ENCODE assay signal across 12 mouse cellular contexts in the genomic region with DNA sequence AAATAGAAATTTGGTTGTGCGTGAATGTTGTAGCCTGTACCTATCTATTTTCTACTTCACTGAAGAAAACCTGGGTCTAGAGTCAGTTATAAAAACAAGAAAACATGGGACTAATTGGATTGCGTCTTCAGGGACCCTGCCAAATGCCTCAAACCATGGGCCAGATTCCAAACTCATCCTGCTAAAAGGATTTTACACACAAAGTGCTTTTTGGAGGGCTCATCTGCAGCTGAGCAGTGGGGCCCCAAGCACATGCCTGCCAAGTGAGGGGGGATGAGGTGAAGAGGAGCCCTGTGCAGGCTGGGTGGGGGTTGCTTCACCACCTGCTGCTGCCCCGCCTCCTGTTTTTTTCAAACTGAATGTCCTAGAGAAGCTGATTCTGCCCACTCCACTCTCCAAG.
DNase-seq lines count a peak whose midpoint lies in the region; ATAC-seq and TF ChIP-seq lines count a peak whose summit lies in the region.
"Had no signal": no experiment of that assay in that cellular context is flagged by ENCODE, and none has a peak within 500 bp of the region (broad histone marks: within the 10 kb centered on the region; RNA-seq: fewer than 3 reads in every experiment).

No protein-coding gene starts in this region.

- peak; percentile 75; the same call in 1 of the 2 replicates for ATAC-seq in forebrain, embryonic 13.5 days
- no peak for ATAC-seq in lung, embryonic 14.5 days (ENCODE audit: insufficient read depth)
- ATAC-seq in hindbrain, postnatal 0 days, result 0 out of 2 replicates have a peak, but pooled peaks have one; percentile 39

- peak overlapping the region; percentile 57 for H3K27ac ChIP-seq in forebrain, embryonic 13.5 days
- H3K27ac ChIP-seq in forebrain, embryonic 10.5 days, result no peak overlapping the region
- H3K27ac ChIP-seq in lung, embryonic 14.5 days (ENCODE audit: low read depth), result no peak overlapping the region
- H3K27ac ChIP-seq in hindbrain, postnatal 0 days, result peak overlapping the region; percentile 26; the same call in 1 of the 2 replicates
- H3K27ac ChIP-seq: heart, embryonic 13.5 days; macrophage had no signal

- 56% methylated on average over 3 of the region's 3 CpGs for WGBS in forebrain, embryonic 13.5 days
- 93% methylated on average over 3 of the region's 3 CpGs for WGBS in forebrain, embryonic 10.5 days
- WGBS in lung, embryonic 14.5 days, result 82% methylated on average over 3 of the region's 3 CpGs
- 36% methylated on average over 3 of the region's 3 CpGs for WGBS in hindbrain, postnatal 0 days

- H3K9me3 ChIP-seq in forebrain, embryonic 13.5 days (replicated peaks), result no peaks in the 10 kb centered on the region
- no peaks in the 10 kb centered on the region for H3K9me3 ChIP-seq in forebrain, embryonic 10.5 days
- no peaks in the 10 kb centered on the region for H3K9me3 ChIP-seq in lung, embryonic 14.5 days (ENCODE audit: low read depth, low read length)
- no peaks in the 10 kb centered on the region for H3K9me3 ChIP-seq in hindbrain, postnatal 0 days (ENCODE audit: low read length)
- H3K9me3 ChIP-seq: heart, embryonic 13.5 days had no signal

- peaks cover 42% of the 10 kb centered on the region for H3K4me1 ChIP-seq in forebrain, embryonic 13.5 days
- peaks cover 14% of the 10 kb centered on the region for H3K4me1 ChIP-seq in forebrain, embryonic 10.5 days
- H3K4me1 ChIP-seq in lung, embryonic 14.5 days (ENCODE audit: insufficient read depth), result no peaks in the 10 kb centered on the region
- peaks cover 20% of the 10 kb centered on the region for H3K4me1 ChIP-seq in hindbrain, postnatal 0 days (ENCODE audit: insufficient read depth, low read length)

- H3K36me3 ChIP-seq in forebrain, embryonic 13.5 days (ENCODE audit: poor library complexity, severe bottlenecking), result peaks cover 4% of the 10 kb centered on the region; the same call in 1 of the 2 replicates
- peaks cover 7% of the 10 kb centered on the region for H3K36me3 ChIP-seq in forebrain, embryonic 10.5 days (replicated peaks)
- H3K36me3 ChIP-seq in lung, embryonic 14.5 days (ENCODE audit: insufficient read depth), result 0 out of 2 replicates have a peak, but pooled peaks cover 2% of the 10 kb centered on the region
- H3K36me3 ChIP-seq in hindbrain, postnatal 0 days (ENCODE audit: insufficient read depth, low read length), result no peaks in the 10 kb centered on the region

- H3K27me3 ChIP-seq in forebrain, embryonic 13.5 days, result peaks cover 13% of the 10 kb centered on the region; the same call in 1 of the 2 replicates
- H3K27me3 ChIP-seq in forebrain, embryonic 10.5 days (ENCODE audit: poor library complexity, severe bottlenecking), result peaks cover 21% of the 10 kb centered on the region; the same call in 1 of the 2 replicates
- H3K27me3 ChIP-seq in lung, embryonic 14.5 days (ENCODE audit: insufficient read depth, low read length), result no peaks in the 10 kb centered on the region
- H3K27me3 ChIP-seq in hindbrain, postnatal 0 days (ENCODE audit: insufficient read depth, low read length), result no peaks in the 10 kb centered on the region
- H3K27me3 ChIP-seq: heart, embryonic 13.5 days had no signal

- no peak overlapping the region for H3K4me3 ChIP-seq in forebrain, embryonic 13.5 days
- H3K4me3 ChIP-seq in forebrain, embryonic 10.5 days, result no peak overlapping the region
- no peak overlapping the region for H3K4me3 ChIP-seq in lung, embryonic 14.5 days (ENCODE audit: low read depth, low read length)
- H3K4me3 ChIP-seq in hindbrain, postnatal 0 days (ENCODE audit: low read length), result no peak overlapping the region
- H3K4me3 ChIP-seq: heart, embryonic 13.5 days had no signal

- no peak for DNase-seq in forebrain, embryonic 10.5 days (ENCODE audit: extremely low spot score, low spot score)
- peak; percentile 15 for DNase-seq in lung, embryonic 14.5 days
- no peak for DNase-seq in lung, postnatal 14 days
- peak; percentile 74 for DNase-seq in MN1 (ENCODE audit: low spot score)
- peak; percentile 84 for DNase-seq in hindbrain, postnatal 0 days (ENCODE audit: low spot score)
- no peak for DNase-seq in gastrocnemius, postnatal 4 days (ENCODE audit: low spot score in 2 of 2)
- DNase-seq in heart, adult 9 months (ENCODE audit: low spot score in 2 of 2), result no peak
- DNase-seq: adrenal gland, postnatal 10 days; kidney, adult 18-20 months had no signal

- peak overlapping the region; percentile 3; the same call in 1 of the 2 replicates for H3K4me2 ChIP-seq in forebrain, embryonic 13.5 days
- no peak overlapping the region for H3K4me2 ChIP-seq in lung, embryonic 14.5 days
- no peak overlapping the region for H3K4me2 ChIP-seq in hindbrain, postnatal 0 days (ENCODE audit: low read depth, low read length)
- H3K4me2 ChIP-seq: heart, embryonic 13.5 days had no signal

- H3K9ac ChIP-seq in forebrain, embryonic 13.5 days, result no peak overlapping the region
- no peak overlapping the region for H3K9ac ChIP-seq in lung, embryonic 14.5 days
- no peak overlapping the region for H3K9ac ChIP-seq in hindbrain, postnatal 0 days (replicated peaks; ENCODE audit: low read length)
- H3K9ac ChIP-seq: heart, embryonic 13.5 days had no signal

- no peak for TF ChIP-seq CTCF in lung, embryonic 14.5 days (IDR thresholded peaks at IDR 0.05; ENCODE audit: low read depth)
- TF ChIP-seq CTCF in hindbrain, postnatal 0 days (IDR thresholded peaks at IDR 0.05; ENCODE audit: low read depth), result no peak

Comparison
In these comparisons a context has a peak if more than half of its experiments do, and no peak if none do; other contexts are left out.
1. H3K27ac ChIP-seq: peak in forebrain, embryonic 13.5 days (single experiment) and hindbrain, postnatal 0 days (single experiment); none in forebrain, embryonic 10.5 days (single experiment) and lung, embryonic 14.5 days (single experiment).
2. DNase-seq: peak in lung, embryonic 14.5 days (single experiment), MN1 (single experiment) and hindbrain, postnatal 0 days (single experiment); none in forebrain, embryonic 10.5 days (single experiment), lung, postnatal 14 days (single experiment), gastrocnemius, postnatal 4 days (0 of 2) and heart, adult 9 months (0 of 2).